Comparison of ENCODE assay signal across 7 mouse cellular contexts in genomic region chr10:21998503-21999180, GRCm38 (mm10).
DNase-seq lines count a peak whose midpoint lies in the region; ATAC-seq and TF ChIP-seq lines count a peak whose summit lies in the region.

No protein-coding gene starts in this region.

- WGBS in liver, embryonic 11.5 days: 83% methylated on average over 28 of the region's 28 CpGs
- 85% methylated on average over 28 of the region's 28 CpGs for WGBS in embryonic facial prominence, embryonic 10.5 days
- WGBS in intestine, embryonic 15.5 days: 84% methylated on average over 28 of the region's 28 CpGs
- 72% methylated on average over 28 of the region's 28 CpGs for WGBS in midbrain, postnatal 0 days

- H3K4me2 ChIP-seq in liver, embryonic 11.5 days: peak overlapping the region; percentile 10; the same call in 1 of the 2 replicates
- H3K4me2 ChIP-seq in intestine, embryonic 15.5 days (replicated peaks): peak overlapping the region; percentile 33
- peak overlapping the region; percentile 31 for H3K4me2 ChIP-seq in midbrain, postnatal 0 days (ENCODE audit: low read depth, low read length, poor library complexity, severe bottlenecking)

- no peak for DNase-seq in liver, embryonic 11.5 days (ENCODE audit: low spot score)
- no peak for DNase-seq in liver
- no peak for DNase-seq in embryonic facial prominence, embryonic 10.5 days (ENCODE audit: low spot score)
- DNase-seq in midbrain, postnatal 0 days (ENCODE audit: low spot score): no peak
- DNase-seq in adrenal gland, adult 8-10 months: no peak
- no peak for DNase-seq in layer of hippocampus, postnatal 10 days (ENCODE audit: low spot score in 2 of 2)

- no peak overlapping the region for H3K4me3 ChIP-seq in liver, embryonic 11.5 days (ENCODE audit: low read depth, low read length)
- H3K4me3 ChIP-seq in embryonic facial prominence, embryonic 10.5 days: peak overlapping the region; percentile 16; the same call in 1 of the 2 replicates
- peak overlapping the region; percentile 6 for H3K4me3 ChIP-seq in intestine, embryonic 15.5 days (replicated peaks)
- H3K4me3 ChIP-seq in midbrain, postnatal 0 days (ENCODE audit: low read depth, low read length): peak overlapping the region; percentile 14; the same call in 1 of the 2 replicates

- no peak overlapping the region for H3K27ac ChIP-seq in liver, embryonic 11.5 days (ENCODE audit: low read depth, low read length)
- no peak overlapping the region for H3K27ac ChIP-seq in embryonic facial prominence, embryonic 10.5 days (replicated peaks)
- H3K27ac ChIP-seq in intestine, embryonic 15.5 days: no peak overlapping the region
- no peak overlapping the region for H3K27ac ChIP-seq in midbrain, postnatal 0 days (ENCODE audit: low read depth, low read length)

- ATAC-seq in liver, embryonic 11.5 days (replicated peaks; ENCODE audit: low FRiP score): no peak
- ATAC-seq in intestine, embryonic 15.5 days: no peak
- ATAC-seq in midbrain, postnatal 0 days (ENCODE audit: low FRiP score): no peak

- H3K4me1 ChIP-seq in liver, embryonic 11.5 days (replicated peaks; ENCODE audit: control insufficient read depth, insufficient read depth, low read length): no peaks in the 10 kb centered on the region
- H3K4me1 ChIP-seq in embryonic facial prominence, embryonic 10.5 days: peaks cover 17% of the 10 kb centered on the region
- H3K4me1 ChIP-seq in intestine, embryonic 15.5 days (replicated peaks): no peaks in the 10 kb centered on the region; the same call in 1 of the 2 replicates
- H3K4me1 ChIP-seq in midbrain, postnatal 0 days (ENCODE audit: insufficient read depth, low read length): no peaks in the 10 kb centered on the region

- H3K36me3 ChIP-seq in liver, embryonic 11.5 days (ENCODE audit: control insufficient read depth, insufficient read depth, low read length): peaks cover 6% of the 10 kb centered on the region; the same call in 1 of the 2 replicates
- H3K36me3 ChIP-seq in embryonic facial prominence, embryonic 10.5 days (replicated peaks): peaks cover 29% of the 10 kb centered on the region
- H3K36me3 ChIP-seq in intestine, embryonic 15.5 days: no peaks in the 10 kb centered on the region
- H3K36me3 ChIP-seq in midbrain, postnatal 0 days (ENCODE audit: insufficient read depth, low read length): peaks cover 18% of the 10 kb centered on the region; the same call in 1 of the 2 replicates

- no peaks in the 10 kb centered on the region for H3K9me3 ChIP-seq in liver, embryonic 11.5 days (ENCODE audit: control insufficient read depth, low read length)
- no peaks in the 10 kb centered on the region for H3K9me3 ChIP-seq in embryonic facial prominence, embryonic 10.5 days
- no peaks in the 10 kb centered on the region for H3K9me3 ChIP-seq in intestine, embryonic 15.5 days
- H3K9me3 ChIP-seq in midbrain, postnatal 0 days (ENCODE audit: low read length): no peaks in the 10 kb centered on the region

- TF ChIP-seq CTCF in midbrain, postnatal 0 days (IDR thresholded peaks at IDR 0.05): no peak

- H3K9ac ChIP-seq in liver, embryonic 11.5 days (ENCODE audit: low read depth, low read length): no peak overlapping the region
- H3K9ac ChIP-seq in intestine, embryonic 15.5 days: no peak overlapping the region
- H3K9ac ChIP-seq in midbrain, postnatal 0 days (replicated peaks; ENCODE audit: low read length, poor library complexity, severe bottlenecking): 0 out of 2 replicates have a peak overlapping the region, but pooled peaks have one; percentile 25

- no peaks in the 10 kb centered on the region for H3K27me3 ChIP-seq in liver, embryonic 11.5 days (replicated peaks; ENCODE audit: control insufficient read depth, insufficient read depth, low read length)
- H3K27me3 ChIP-seq in embryonic facial prominence, embryonic 10.5 days (replicated peaks; ENCODE audit: low read depth, poor library complexity, severe bottlenecking): no peaks in the 10 kb centered on the region
- H3K27me3 ChIP-seq in intestine, embryonic 15.5 days (replicated peaks): no peaks in the 10 kb centered on the region
- H3K27me3 ChIP-seq in midbrain, postnatal 0 days (ENCODE audit: insufficient read depth, low read length): no peaks in the 10 kb centered on the region
